Mouse (Mus musculus) inflammation-experienced regulatory T-cells, adult 16 weeks (primary cell): Measurements from ENCODE around the gene Slco1b2. TPM values are rescaled to one million over a fixed set of nuclear protein-coding genes. Genes with fewer than 3 reads are reported as not detected.

Source experiments
- polyA plus RNA-seq: library from polyadenylated mRNA; unstranded; fragments of 100-300 nt; shearing (Covaris generic); gene quantifications from one replicate; pipeline ENCODE4 v1.2.1, GENCODE M21; 2017

The Slco1b2 gene
- not detected for polyA plus RNA-seq

DNA sequence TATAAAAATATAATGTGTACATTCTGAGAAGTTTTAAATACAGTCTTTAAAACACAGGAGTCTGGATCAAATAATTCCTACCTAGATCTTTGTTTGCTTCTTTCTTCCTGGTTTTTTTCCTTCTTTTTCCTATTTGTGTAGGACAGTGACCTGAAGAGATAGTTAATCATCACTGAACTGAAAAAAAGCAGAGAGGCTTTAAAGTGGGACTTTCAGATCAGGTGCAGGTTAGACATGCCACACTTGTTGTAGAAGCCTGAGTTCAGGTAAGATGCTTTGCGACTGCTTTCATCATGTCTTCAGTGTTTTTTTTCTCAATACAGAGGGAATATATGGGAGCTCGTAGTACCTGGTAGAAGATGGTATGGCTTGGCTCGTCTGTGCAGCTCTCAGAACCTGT lies at the start of gene Slco1b2:
TSS of gene Slco1b2 (plus strand) at position 228 of the 400 bp plus-strand sequence.

Other genes starting within 250 kb of the Slco1b2 start
- gene Slco1c1, start 105.2 kb upstream of the Slco1b2 start, polyA plus RNA-seq = not detected
- not detected for gene Gm5724, start 144.3 kb downstream of the Slco1b2 start, polyA plus RNA-seq
- gene Slco1a4, start 226.7 kb downstream of the Slco1b2 start, polyA plus RNA-seq = not detected